Mouse (Mus musculus): ENCODE results near the gene Otud3. TPM values are rescaled to one million over a fixed set of nuclear protein-coding genes. Genes with fewer than 3 reads are reported as not detected.
A peak's percentile ranks its signal among the peaks of the same experiment; 100 is the strongest.

Gene Otud3
- total RNA-seq (2021): 10 to 100 TPM; 10.6 to 11.6 TPM

DNA sequence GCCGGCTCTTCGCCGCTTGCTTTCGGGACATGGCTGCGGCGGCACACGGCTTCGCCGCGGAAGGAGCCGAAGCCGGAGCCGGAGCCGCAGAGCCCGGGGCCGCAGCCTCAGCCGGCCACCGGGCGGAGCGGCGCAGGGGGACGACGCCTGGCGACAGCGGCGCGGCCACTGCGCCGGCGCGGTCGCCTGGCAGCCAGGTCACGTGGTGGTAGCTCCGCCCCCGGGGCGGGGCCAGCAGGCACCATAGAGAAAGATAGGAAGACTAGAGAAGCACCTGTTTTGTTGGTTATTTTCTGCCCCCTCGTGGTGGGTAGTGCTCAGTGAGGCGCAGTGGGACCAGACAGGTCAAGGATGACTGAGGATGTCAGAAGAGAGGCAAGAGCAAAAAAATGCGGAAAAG is at the start of gene Otud3:
Gene Otud3 (minus strand): TSS at position 149 of the 400 bp plus-strand sequence.
- intact Hi-C loops (cut with DNase I): loop anchor here (10.0 kb wide), 1 partner anchor 341 kb away; no protein-coding TSS in a partner anchor

DNA sequence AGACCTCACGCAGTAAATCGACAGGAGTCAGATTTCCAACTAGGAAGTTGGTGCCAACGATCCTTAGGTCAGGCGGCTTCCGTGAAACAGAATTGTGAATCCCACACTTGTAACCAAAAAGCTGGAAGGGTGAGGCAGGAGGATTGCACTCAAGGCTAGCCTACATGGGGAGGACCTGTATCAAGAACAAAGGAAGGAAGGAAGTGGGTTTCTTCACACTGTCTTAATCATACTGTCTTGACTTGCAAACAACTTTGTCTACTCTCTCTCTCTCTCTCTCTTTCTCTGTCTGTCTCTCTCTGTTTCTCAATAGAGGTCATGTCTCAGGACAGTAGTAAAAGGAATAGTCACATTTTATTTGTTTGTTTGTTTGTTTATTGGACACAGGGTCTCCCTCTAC is 49.0 kb upstream of the Otud3 start:
- intact Hi-C loops (cut with DNase I): no loop called here
- DNase-seq: no peak

More for the DNA sequence above, at the start of gene Otud3:
- peak; percentile 96 to 97 for DNase-seq

DNA sequence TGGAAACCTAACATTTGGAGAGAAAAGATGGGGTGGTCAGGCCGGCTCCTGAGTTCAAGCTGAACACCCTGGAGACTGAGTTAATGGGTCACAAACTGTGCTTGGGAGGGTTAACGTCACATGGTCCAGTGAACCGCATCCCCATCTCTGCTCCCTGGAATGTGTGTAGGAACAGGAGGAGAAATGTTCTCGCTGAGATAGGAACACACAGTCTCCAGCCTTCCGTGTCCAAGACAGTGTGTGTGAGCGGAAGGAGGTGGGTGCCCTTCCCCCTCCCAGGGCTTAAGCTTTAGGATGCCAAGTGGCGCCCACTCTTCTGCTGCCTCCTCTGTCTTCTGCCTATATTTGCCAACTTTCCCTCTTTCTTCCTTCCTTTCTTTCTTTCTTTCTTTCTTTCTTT is 46.2 kb upstream of the Otud3 start:
- intact Hi-C loops (cut with DNase I): no loop called here
- DNase-seq: no peak

DNA sequence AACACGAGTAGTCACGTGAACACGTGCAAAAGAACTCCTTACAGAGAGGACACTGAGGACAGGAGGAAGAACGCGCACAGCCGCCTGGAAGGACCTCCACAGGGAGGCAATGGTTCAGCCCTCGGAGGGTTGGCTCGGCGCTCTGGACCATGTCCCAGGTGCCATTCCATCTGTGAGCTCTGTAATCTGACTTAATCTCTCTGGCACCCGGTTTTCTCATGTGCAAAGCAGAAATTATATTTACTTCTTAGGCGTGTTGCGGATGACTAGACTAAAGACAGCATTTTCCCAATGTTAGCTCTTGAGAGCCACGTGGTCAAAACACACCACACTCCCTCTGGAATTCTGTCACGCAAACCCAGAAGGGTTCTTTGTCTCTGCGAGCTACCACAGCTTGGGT is 45.4 kb upstream of the Otud3 start:
- no peak for DNase-seq

DNA sequence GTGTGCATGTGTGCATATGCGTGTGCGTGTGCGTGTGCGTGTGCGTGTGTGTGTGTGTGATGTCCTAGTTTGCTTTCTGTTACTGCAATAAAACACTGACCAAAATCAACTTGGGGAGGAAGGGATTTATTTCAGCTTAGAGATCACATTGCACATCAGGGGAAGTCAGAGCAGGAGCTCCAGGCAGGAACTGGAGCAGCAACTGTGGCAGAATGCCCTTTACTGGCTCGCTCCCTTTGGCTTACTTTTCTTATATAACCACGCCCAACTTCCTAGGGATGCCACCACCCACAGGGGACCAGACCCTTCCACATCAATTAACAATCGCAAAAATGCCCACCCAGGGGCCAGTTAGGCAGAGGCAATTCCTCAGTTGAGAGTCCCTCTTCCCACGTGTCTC is 44.9 kb upstream of the Otud3 start:
- intact Hi-C loops (cut with DNase I): no loop called here
- no peak for DNase-seq

More for the DNA sequence above, 45.4 kb upstream of the Otud3 start:
- intact Hi-C loops (cut with DNase I): no loop called here

DNA sequence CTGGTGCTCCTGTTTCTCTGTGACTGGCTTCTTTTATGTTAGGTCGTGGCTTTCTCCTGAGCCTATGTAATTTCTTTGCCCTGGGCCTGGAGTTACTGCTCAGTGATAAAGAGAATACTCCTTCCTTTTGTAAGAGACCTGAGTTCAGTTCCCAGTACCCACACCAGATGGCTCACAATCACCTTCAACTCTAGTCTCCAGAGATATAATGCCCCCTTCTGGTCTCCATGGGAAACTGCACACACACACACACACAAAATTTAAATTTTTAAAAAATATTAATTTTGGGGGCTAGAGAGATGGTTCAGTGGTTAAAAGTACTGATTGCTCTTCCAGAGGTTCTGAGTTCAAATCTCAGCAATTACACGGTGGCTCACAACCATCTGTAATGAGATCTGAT is 34.5 kb upstream of the Otud3 start:
- no peak for DNase-seq
- intact Hi-C loops (cut with DNase I): no loop called here

DNA sequence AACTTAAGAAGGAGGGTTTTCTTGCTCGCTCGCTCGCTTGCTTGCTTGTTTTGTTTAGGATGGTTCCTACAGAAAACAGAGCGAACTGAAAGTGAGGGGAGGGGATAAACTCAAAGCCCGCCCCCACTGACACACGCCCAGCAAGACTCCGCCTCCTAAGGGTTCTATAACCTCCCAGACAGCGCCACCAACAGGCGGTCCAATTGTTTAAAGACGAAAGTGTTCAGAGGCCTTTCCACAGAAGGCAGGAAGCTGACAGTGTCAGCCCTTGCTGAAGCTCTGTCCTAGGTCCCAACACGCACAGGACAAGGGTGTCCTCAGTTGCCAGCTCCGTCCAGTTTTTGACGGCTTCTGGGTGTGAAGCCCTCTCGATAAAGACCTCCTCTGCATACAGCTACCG is 30.0 kb upstream of the Otud3 start:
- intact Hi-C loops (cut with DNase I): no loop called here
- DNase-seq: peak; percentile 76 to 85

DNA sequence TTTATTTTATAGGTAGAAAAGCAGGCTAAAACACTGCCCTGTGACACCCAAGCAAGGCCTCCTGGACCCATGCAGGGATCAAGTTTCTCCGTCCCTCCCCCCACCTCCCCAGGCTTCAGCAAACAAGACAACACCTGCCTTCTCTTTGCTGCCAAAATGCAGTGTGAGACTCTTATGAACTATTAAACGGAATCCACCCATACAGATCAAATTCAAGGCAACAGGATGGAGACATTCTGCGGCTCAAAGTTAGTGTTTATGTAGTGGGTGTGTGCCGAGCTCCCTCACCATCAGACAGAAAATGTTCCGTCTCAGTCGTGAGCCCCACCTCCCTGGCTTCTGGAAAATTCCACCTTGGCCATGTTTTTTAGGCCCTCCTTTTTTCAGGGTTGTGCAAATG is 28.2 kb upstream of the Otud3 start:
- DNase-seq: no peak
- intact Hi-C loops (cut with DNase I): no loop called here

DNA sequence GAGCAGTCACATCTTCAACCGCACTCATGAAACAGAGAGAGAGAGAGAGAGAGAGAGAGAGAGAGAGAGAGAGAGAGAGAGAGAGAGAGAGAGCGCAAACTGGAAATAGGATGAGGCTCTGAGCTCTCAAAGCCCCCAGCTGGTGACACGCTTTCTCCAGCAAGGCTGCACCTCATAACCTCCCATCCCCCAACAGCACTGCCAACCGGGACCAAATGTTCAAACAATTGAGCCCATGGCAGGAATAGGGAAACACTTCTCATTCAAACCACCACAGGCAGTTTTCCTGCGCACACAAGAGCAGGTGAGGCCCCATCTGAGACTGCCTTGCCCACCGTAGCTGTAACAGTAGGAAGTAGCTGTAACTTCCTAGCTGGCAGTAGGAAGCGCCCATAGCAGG is 27.7 kb upstream of the Otud3 start:
- DNase-seq: no peak
- intact Hi-C loops (cut with DNase I): no loop called here

DNA sequence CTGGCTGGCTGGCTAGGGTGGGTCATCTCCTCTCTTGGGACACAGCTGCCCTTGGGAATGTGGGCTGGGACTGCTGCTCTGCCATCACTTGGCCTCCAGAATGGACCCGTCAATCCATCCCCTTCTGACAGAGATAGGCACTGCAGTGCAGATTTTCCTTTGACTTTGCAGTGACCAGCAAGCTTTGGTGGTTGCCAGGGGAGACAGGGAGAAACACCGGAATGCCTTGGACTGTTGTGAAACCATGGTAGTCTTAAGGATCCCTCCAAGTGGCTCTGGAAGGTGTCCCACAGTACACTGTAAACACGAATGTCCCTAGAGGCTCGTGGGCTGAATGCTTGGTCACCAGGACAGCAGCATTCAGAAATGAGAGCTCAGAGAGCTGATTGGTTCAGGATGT is 25.7 kb upstream of the Otud3 start:
- intact Hi-C loops (cut with DNase I): no loop called here
- DNase-seq: no peak

DNA sequence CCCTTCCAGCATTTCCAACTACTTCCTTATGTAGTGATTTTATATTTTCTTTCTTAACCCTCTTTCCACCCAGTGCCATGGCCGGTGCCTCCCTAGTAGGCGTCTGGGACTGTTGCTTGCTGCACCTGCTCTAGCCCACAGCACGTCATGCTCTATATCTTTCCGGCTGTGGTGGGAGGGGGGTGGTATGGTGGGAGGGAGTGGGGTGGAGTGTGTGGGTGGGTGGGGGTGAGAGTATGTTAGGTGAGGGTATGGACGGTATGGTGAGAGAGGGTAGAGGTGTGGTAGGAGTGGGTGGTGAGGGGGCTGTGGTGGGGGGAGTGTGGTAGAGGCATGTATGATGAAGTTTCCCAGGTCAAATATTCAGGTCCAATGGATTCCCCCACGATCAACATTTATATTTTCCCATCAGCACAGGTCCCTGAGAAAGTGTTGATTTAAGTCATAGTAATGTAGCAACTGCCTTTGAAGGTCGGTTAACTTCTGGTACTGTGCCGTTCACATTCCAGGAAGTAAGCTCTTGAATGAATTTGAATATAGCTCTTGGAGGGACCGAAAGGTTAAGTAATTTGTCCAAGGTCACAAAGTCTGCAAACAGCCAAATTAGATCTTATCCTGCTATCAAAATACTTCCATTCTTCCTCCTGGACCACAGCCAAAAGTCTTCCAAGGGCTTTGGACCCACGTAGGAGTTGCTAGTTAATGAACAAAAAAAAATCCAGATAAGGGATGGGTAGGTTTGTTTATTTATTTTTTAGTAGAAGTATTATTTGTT is 24.9 kb upstream of the Otud3 start:
- intact Hi-C loops (cut with DNase I): no loop called here
- DNase-seq: no peak

DNA sequence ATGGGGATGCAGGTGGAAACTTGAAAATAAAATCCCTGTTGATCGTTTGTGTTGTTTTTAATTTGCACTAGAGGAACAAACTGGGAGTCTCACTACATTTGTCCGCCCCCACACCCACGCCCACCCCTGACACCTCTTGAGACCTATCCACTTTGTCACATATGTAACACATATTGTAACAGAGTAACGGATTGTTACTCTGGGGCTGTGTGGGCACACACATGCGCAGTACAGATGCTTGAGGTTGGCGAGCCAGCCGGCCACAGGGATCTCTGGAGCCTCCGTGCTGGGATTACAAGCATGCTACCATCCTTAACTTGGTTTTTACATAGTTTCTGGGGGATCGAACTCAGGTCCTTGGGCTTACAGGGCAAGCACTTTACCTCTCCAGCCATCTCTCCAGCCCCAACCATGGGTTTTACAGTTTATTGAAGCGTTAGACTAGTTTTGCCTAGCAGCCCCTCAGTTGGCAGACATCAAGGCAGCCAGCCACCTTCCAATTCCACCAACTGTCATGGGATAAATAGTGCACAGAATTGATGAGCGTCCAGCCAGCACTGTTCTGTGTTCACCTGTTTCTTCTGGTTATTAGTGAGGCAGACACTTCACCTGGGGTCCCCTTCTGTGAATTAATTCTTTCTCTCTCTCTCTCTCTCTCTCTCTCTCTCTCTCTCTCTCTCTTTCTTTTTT is 20.9 kb upstream of the Otud3 start:
- intact Hi-C loops (cut with DNase I): no loop called here
- no peak for DNase-seq

DNA sequence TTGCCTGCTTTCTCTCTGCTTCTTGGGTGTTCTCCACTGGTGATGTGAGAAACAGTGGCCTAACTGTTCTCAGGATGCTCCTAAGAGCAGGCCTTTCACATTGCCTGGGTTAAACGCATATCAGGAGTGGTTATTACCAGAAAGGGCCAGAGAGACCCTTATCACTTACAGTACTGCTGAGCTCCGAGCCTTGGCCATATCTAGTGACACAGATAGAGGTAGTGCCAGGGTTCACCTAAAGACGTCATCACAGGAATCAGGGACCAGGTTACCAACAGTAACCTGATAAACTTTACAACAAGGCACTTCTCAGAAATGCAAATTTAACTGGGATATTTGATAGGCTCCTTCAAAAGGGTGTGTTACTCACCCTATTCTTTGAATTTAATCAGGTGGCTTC is 20.1 kb upstream of the Otud3 start:
- intact Hi-C loops (cut with DNase I): no loop called here
- no peak for DNase-seq

DNA sequence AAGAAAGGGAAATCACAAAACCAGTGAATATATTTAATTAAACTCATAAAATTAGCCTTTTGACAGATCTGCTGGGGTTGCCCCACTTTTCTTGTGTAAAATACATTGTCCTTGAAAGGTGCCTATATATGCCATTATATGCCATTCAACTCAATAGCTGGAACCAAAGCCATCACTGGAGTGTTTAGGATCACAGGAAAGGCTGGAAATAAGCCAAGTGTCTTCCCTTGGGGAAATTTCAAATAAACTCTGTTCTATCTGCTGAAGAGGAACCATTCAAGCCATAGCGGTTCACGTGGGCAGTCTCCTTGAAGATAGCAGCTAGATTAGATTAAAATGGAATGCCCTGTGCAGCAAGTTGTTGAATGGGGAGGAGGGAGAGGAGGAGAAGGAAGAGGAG is 11.8 kb upstream of the Otud3 start:
- no peak for DNase-seq
- intact Hi-C loops (cut with DNase I): loop anchor here (10.0 kb wide), 1 partner anchor 409 kb away; no protein-coding TSS in a partner anchor

DNA sequence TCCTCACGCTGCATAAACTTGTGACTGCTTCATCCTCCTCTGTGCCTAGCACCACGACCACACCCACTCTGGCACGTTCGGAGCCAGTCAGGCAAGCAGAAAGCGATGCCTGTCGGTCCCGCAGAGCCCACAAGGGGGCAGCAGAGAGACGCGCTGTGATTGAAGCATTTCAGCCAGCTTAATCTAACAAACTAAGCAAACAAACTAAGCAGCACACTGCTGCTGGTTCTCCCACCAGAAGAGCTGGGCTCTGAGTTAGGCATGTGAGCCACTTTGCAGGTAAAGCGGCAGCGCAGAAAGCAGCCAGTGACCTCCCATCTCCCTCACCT is 8.3 kb upstream of the Otud3 start:
- intact Hi-C loops (cut with DNase I): loop anchor here (1.0 to 10.0 kb wide), 3 partner anchors 75 to 413 kb away; no protein-coding TSS in a partner anchor

DNA sequence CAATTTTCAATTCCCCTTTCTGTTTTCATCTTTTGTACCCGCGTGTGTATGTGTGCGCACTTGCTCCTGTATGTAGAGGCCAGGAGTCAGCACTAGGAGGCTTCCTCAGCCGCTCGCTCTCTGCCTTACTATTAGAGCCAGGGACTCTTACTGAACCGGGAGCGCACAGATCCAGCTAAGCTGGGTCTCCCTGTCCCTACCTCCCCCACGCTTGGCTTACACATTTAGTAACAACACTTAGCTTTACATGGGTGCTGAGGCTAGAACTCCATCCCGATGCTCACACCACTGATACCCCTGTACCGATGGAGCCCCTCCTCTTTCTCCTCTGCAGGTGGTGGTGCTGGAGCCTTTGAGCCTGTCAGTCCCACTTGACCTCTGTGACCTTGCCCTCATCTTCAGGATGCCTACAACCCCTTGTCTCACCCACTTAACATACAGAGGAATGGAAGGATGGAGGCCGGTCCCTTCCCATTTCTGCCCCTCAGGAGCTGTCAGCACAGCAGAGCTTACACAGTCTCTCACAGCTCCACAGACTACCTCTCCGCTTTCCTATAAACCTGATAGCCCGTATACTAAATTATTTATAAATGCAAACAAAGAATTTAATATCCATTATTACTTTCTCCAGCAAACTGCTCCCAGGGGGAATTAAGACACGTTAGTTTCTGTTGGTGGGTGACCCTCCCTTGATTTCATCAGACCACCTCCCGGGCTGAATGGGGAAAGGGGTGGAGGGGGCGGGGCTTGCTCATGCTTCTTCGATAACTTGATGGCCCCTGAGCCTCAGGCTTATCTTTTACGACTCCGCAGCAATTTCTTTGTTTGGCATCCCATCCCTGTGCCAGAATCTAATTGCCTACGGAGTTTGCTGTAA is 7.7 kb upstream of the Otud3 start:
- DNase-seq: no peak

More for the DNA sequence above, 8.3 kb upstream of the Otud3 start:
- peak; percentile 96 to 98 for DNase-seq

DNA sequence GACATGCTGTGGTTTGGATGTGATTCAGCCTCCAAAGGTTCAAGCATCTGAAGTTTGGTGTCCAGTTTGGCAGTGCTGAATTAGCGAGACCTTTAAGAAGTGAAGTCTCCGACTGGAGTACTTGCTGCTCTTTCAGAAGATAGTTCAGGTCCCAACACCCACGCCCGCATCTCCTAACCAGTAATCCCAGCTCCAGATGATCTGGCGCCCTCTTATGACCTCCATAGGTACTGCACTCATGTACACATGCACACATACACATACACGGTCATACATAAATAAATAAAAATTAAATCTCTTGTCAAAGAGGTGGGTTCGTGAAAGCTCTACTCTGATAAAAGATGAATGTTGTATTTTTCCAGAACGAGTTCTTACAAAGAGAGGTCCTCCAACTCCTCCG is 3.5 kb upstream of the Otud3 start:
- DNase-seq: no peak
- intact Hi-C loops (cut with DNase I): loop anchor here (10.0 kb wide), 1 partner anchor 338 kb away; no protein-coding TSS in a partner anchor

More for the DNA sequence above, 7.7 kb upstream of the Otud3 start:
- intact Hi-C loops (cut with DNase I): loop anchor here (1.0 to 10.0 kb wide), 3 partner anchors 76 to 413 kb away; no protein-coding TSS in a partner anchor

DNA sequence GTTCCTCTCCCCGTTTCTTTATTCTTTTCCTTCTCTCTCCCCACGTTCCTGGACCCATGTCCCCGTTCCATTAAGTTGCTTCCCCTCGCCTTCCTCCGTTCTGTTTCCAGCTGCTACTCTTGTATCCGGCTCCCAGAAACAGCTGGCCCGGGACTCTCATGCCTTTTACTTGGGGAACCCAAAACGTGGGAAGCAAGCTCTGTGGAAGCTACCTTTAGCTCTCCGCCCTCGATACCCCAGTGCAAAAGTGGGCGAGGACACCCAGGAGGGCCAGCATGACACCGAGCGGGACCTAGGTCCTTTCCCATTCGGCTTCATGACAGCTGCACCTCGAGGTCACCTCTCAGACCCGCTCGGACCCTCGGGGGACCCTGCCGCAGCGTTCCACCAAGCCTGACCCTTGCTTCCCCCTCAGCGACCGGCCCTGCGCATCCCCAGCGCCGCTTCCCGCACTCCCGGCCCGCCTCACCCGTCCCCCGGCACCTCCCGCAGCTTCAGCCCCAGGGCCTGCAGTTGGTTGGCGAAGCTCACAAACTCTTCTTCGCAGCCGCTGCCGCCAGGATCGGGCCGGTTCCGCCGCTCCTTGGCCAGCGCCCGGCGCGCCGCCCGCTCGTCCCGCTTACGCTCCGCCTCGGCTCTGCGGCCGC is 481 bp downstream of the Otud3 start:
- DNase-seq: peak in 1 of 2 experiments; percentile 32
- intact Hi-C loops (cut with DNase I): loop anchor here (10.0 kb wide), 1 partner anchor 342 kb away; no protein-coding TSS in a partner anchor

DNA sequence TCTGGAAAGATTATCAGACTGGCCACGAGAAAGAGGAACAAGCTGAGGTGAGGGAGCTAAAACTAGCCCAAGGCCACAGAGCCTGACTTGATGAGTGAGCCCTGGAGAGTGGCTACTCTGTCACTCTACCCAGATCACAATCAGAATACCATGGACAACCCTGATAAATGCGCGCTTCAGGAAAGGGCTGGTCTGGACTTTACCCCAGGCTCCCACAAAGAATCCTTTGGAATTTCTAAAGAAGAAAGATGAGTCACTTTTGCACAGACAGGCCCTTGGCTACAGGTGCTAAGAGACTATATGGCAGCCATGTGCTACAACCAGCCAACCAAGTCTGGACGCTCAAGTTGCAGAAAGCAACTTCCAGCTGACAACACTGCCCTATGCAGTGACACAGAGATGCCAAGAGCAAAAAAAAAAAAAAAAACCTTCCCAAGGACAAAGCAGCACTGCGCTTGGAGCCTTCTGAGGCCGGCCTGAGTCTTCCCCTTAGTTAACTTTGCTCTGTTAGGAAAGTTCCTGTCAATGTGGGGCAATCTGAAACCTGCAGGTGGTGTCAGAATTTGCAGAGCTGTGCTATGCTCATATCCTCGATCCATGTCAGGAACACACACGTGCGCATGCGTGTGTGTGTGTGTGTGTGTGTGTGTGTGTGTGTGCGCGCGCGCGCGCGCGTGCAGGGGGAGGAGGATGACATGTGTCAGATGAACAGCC is 8.0 kb downstream of the Otud3 start:
- intact Hi-C loops (cut with DNase I): no loop called here
- no peak for DNase-seq

DNA sequence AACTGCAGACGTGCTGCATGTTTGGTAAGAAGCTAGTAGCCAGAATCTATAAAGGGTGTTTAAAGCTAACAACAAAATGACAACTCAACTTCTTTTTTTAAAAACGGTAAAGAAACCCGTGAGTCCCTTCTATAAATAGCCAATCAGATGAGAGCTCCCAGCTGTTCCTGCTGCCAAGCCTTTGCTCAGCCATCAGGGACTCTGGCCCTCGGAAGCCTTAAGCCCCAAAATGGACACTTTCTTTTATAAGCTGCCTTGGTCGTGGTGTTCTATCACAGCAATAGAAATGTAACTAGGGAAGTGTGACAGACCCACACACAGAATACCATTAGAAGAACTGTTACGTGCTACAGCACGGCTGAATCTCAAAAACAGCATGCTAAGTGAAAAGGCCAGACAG is 14.4 kb downstream of the Otud3 start:
- intact Hi-C loops (cut with DNase I): no loop called here
- no peak for DNase-seq
